Mouse (Mus musculus): Measurements from ENCODE around the gene Pde7b.
A peak's percentile ranks its signal among the peaks of the same experiment; 100 is the strongest.

The Pde7b gene

DNA sequence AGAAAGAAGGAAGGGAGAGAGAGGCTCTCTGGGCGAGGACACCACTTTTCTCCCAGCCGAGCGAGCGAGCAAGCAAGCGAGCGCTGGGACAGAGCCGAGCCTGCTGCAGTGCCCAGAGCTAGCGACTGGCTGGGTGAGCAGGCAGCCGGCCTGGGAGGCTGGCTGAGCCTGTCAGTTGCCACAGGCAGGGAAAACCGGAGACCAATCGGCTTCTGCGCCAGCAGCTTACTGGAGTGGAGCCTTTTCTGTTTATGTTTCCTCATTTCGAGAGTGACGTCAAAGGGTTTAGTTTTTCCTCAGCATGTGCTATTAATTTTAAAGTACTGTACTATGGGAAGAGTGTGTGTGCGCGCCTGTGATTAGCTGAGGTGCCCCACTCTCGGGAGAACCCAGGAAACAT, at the start of gene Pde7b:
TSS of gene Pde7b (minus strand) at position 173 of the 400 bp plus-strand sequence.
- peak; percentile 78 for DNase-seq (ENCODE audit: low spot score)

DNA sequence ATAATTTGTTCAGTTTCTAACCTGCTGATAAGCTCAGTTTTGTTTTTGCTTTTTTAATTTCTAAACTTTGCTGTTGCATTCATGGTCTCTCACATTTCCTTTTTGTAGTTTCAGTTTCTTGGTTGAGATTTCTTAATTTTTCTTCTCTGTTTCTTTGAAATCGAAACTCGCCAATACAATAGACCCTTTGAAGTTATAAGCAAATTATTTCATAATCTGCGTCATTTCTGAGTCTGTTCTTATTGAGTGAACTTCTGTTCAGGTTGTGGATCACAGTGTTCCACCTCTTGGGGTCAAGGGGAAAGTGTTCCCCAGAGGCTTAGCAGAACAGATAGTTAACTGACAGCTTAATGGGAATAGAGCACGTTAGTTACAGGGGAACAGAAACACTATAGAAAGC, 47.2 kb upstream of the Pde7b start:
- no peak for DNase-seq (ENCODE audit: low spot score)

DNA sequence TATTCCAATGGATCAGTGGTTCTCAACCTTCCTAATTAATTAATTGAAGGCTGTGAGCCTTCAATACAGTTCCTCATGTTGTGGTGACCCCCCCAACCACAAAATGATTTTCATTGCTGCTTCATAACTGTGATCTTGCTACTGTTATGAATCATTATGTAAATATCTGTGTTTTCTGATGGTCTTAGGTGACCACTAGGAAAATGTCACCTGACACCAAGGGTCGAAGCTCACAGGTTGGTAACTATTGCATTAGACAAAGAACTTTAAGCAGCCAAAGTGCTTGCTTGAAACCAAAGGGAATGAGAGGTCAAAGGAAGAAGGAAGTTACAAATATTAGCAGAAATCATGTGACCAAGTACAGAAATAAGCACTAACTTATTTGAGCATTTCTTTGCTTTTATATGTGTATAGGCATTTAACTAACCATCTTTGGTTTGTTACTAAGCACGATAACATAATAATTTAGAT, 45.6 kb upstream of the Pde7b start:
- no peak for DNase-seq (ENCODE audit: low spot score)

GRCm38 (mm10) chr10:20769557-20770417, 44.9 kb upstream of the Pde7b start:
- DNase-seq (ENCODE audit: low spot score), result no peak

- no peak for DNase-seq (ENCODE audit: low spot score)
Observed at GRCm38 (mm10) chr10:20764352-20764751, 39.5 kb upstream of the Pde7b start.

DNA sequence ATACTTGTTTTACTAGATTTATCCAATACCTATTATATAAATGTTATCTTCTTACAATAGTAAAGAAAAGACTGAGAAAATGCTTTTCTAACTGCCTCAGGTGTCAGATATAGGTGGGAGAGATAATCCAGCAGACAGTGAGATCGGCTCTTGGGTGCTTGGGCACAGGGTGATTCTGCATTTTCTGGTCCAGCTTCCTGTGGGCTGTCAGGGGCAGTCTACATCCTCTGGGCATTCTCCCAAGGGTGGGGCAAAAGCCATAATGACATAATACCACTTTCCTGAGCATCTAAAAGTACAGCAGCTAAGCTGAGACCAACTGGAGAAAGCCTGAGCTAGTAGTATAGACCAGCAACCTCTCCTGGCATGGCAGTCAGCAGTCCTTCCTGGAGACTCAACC, 34.1 kb upstream of the Pde7b start:
- DNase-seq (ENCODE audit: low spot score), result no peak

- DNase-seq (ENCODE audit: low spot score), result no peak
Observed at GRCm38 (mm10) chr10:20758259-20758658, 33.4 kb upstream of the Pde7b start.

GRCm38 (mm10) chr10:20756219-20756618, 31.3 kb upstream of the Pde7b start:
- no peak for DNase-seq (ENCODE audit: low spot score)

GRCm38 (mm10) chr10:20752883-20753282, 28.0 kb upstream of the Pde7b start:
- no peak for DNase-seq (ENCODE audit: low spot score)

DNA sequence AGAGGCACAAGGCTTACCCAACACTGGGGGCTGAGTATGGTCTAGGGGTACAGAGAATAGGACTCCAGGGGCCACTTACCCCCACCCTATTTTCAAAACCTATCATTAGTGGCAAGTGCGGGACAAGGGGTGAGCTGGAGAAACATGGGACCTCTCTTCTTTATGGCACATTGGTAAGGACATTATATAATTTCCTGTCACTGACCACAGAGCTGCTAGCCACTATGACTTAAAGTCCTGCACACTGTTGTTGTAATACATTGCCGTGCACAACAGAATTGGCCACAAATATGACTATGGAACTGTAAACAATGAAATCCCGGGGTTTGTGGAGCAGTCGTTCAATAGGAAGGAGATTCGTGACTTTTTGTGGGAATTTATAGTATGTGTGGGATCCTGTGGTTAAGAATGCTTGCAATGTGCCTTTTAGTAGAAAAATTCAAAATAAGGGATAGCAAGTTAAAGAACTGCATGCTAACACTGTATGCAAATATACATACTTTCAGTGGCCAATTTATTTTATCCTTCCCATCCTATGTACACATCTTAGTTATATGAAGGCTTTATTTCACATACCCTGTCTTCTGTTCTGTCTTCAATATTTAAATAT, 25.9 kb upstream of the Pde7b start:
- no peak for DNase-seq (ENCODE audit: low spot score)

DNA sequence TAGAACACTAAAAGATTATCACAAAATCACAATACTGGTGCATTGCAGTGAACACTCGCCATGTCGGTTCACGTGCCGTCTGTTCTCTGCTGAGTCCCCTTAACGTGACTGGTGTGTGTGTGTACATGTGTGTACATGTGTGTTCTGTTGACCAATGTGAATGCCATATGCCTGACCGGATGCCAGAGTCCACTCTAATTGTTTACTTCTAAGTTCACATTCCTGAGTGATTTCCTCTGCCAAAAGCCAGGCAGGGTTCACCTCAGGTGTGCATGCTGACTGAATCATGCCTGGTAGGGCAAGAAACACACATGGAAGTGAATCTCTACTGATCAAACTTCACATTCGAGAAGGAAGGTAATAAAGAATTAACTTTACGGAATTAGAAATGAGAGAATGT, 24.1 kb upstream of the Pde7b start:
- DNase-seq (ENCODE audit: low spot score), result no peak

- DNase-seq (ENCODE audit: low spot score), result no peak
Observed at GRCm38 (mm10) chr10:20747229-20747628, 22.4 kb upstream of the Pde7b start.

GRCm38 (mm10) chr10:20739801-20740200, 14.9 kb upstream of the Pde7b start:
- no peak for DNase-seq (ENCODE audit: low spot score)

DNA sequence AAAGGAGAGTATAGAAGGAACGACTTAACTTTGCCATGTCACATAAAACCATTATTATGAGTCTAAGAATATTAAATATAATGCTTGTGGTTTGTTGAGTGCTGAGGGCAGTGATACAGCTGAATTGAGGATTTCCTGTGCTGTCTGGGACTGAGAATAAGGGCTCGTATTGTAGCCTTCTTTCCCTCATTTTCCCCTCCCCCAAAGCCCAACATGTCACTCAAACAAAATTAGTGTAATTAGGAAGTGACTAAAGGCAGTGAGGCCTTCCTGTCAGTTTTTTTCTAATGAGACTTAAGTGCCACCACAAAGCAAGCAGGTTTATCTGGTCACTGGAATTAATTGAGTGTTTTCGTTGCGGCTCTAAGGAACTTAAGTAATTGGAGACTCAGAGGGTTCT, 12.3 kb upstream of the Pde7b start:
- peak; percentile 77 for DNase-seq (ENCODE audit: low spot score)

DNA sequence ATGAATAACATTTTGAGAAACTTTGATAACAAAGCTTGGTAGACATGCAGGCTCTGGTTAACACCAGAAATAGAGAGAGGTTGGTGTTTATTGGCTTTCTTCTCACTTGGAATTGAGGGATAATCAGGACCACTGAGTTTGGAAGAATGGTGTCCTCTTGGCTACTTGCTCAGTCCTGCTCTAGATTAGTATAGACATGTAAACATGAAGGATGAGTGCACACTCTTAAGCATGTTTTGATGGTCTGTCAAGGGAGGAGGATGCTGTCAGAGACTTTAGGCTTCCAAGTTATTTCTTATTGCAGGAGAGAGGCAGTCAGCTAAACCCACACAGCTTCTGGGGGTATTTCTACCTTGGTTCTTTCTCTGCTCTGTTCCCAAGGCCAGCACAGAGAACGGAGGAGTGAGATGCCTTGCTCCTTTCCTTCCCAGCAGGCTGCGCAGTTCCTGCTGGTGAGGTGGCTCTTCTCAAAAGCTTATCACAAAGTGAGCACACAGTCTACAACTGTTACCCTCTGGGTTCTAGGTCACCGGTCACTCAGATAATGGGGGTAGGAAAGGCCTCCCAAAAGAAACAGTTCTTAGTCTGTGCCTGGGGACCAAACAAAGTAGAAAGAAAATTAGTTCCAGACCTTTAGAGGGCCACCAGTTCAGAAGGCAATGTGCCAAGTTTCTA, 11.0 kb upstream of the Pde7b start:
- DNase-seq (ENCODE audit: low spot score), result no peak

GRCm38 (mm10) chr10:20733576-20733975, 8.7 kb upstream of the Pde7b start:
- no peak for DNase-seq (ENCODE audit: low spot score)

GRCm38 (mm10) chr10:20732180-20732579, 7.3 kb upstream of the Pde7b start:
- no peak for DNase-seq (ENCODE audit: low spot score)

- no peak for DNase-seq (ENCODE audit: low spot score)
Observed at GRCm38 (mm10) chr10:20730034-20730433, 5.2 kb upstream of the Pde7b start.

GRCm38 (mm10) chr10:20725384-20725983, 606 bp upstream of the Pde7b start:
- DNase-seq (ENCODE audit: low spot score), result no peak

- peak; percentile 46 for DNase-seq (ENCODE audit: low spot score)
Observed at GRCm38 (mm10) chr10:20724451-20724850, 427 bp downstream of the Pde7b start.

DNA sequence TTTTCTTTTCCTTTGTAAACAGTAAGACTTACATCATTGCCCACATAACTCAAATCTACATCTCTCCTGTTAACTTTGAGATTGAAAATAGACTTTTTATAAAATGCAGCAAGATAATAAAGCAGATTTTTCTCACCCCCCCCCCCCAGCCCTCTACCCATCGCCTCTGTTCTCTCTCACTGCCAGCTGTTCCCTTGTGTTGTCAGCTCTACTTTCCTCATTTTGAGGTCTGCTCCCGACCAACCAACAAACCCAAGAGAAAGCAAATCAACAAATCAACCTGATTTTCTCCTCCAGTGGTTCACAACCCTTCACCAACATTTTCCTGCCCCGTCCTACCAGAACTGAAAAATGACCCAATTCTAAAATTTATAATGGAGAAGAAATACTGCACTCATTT, 916 bp downstream of the Pde7b start:
- DNase-seq (ENCODE audit: low spot score), result no peak

- DNase-seq (ENCODE audit: low spot score), result peak; percentile 51
Observed at GRCm38 (mm10) chr10:20723521-20723915, 1.4 kb downstream of the Pde7b start.

Data from retina, embryonic 14.5 days (tissue).